ENCODE assay signal across 10 mouse cellular contexts in genomic region chr12:82189715-82190581, GRCm38 (mm10). TPM values are rescaled to one million over a fixed set of nuclear protein-coding genes. Genes with fewer than 3 reads are reported as not detected.
DNase-seq lines count a peak whose midpoint lies in the region; ATAC-seq and TF ChIP-seq lines count a peak whose summit lies in the region.
"Had no signal": no experiment of that assay in that cellular context is flagged by ENCODE, and none has a peak within 500 bp of the region (broad histone marks: within the 10 kb centered on the region; RNA-seq: fewer than 3 reads in every experiment).

No protein-coding gene starts in this region.

- no peaks in the 10 kb centered on the region for H3K36me3 ChIP-seq in embryonic facial prominence, embryonic 14.5 days (ENCODE audit: control insufficient read depth, insufficient read depth, low read length)
- no peaks in the 10 kb centered on the region for H3K36me3 ChIP-seq in lung, postnatal 0 days (ENCODE audit: insufficient read depth, low read length)
- no peaks in the 10 kb centered on the region for H3K36me3 ChIP-seq in forebrain, postnatal 0 days (ENCODE audit: insufficient read depth)
- H3K36me3 ChIP-seq in forebrain, embryonic 13.5 days (ENCODE audit: poor library complexity, severe bottlenecking): no peaks in the 10 kb centered on the region
- H3K36me3 ChIP-seq: hindbrain, embryonic 12.5 days had no signal

- H3K9ac ChIP-seq in embryonic facial prominence, embryonic 14.5 days (ENCODE audit: low read depth, low read length): no peak overlapping the region
- H3K9ac ChIP-seq in lung, postnatal 0 days (replicated peaks; ENCODE audit: low read depth): no peak overlapping the region
- H3K9ac ChIP-seq in forebrain, postnatal 0 days: no peak overlapping the region
- no peak overlapping the region for H3K9ac ChIP-seq in forebrain, embryonic 13.5 days
- H3K9ac ChIP-seq: hindbrain, embryonic 12.5 days had no signal

- peak; percentile 19; the same call in 1 of the 2 replicates for ATAC-seq in embryonic facial prominence, embryonic 14.5 days (ENCODE audit: low read depth)
- ATAC-seq in lung, postnatal 0 days: no peak
- ATAC-seq in forebrain, postnatal 0 days: no peak
- ATAC-seq in forebrain, embryonic 13.5 days: no peak

- 66% methylated on average over 16 of the region's 16 CpGs for WGBS in embryonic facial prominence, embryonic 14.5 days
- WGBS in lung, postnatal 0 days: 53% methylated on average over 16 of the region's 16 CpGs
- WGBS in forebrain, postnatal 0 days: 89% methylated on average over 16 of the region's 16 CpGs
- WGBS in forebrain, embryonic 13.5 days: 90% methylated on average over 16 of the region's 16 CpGs

- no peak for TF ChIP-seq EP300 in lung, postnatal 0 days (IDR thresholded peaks at IDR 0.05)

- DNase-seq in lung, adult 18-20 months: peak; percentile 28 to 34
- DNase-seq in lung, postnatal 10 days: no peak
- DNase-seq in embryonic facial prominence, embryonic 14.5 days (ENCODE audit: low spot score): no peak
- DNase-seq in lung, postnatal 0 days (ENCODE audit: low spot score): no peak
- DNase-seq in thymus, postnatal 0 days (ENCODE audit: low spot score): peak; percentile 46
- no peak for DNase-seq in forebrain, postnatal 0 days
- no peak for DNase-seq in left cerebral cortex, postnatal 4 days
- DNase-seq: cerebellum, postnatal 36 days had no signal

- no peak overlapping the region for H3K4me2 ChIP-seq in embryonic facial prominence, embryonic 14.5 days (ENCODE audit: low read depth, low read length)
- H3K4me2 ChIP-seq in lung, postnatal 0 days (replicated peaks; ENCODE audit: low read depth, low read length): peak overlapping the region; percentile 29
- no peak overlapping the region for H3K4me2 ChIP-seq in forebrain, postnatal 0 days (ENCODE audit: low read depth)
- H3K4me2 ChIP-seq in forebrain, embryonic 13.5 days: no peak overlapping the region
- H3K4me2 ChIP-seq: hindbrain, embryonic 12.5 days had no signal

- H3K27me3 ChIP-seq in embryonic facial prominence, embryonic 14.5 days (replicated peaks; ENCODE audit: control insufficient read depth, insufficient read depth, low read length): no peaks in the 10 kb centered on the region
- H3K27me3 ChIP-seq in lung, postnatal 0 days (replicated peaks; ENCODE audit: insufficient read depth, low read length): no peaks in the 10 kb centered on the region
- H3K27me3 ChIP-seq in forebrain, postnatal 0 days (ENCODE audit: insufficient read depth, low read length): no peaks in the 10 kb centered on the region
- H3K27me3 ChIP-seq in forebrain, embryonic 13.5 days: no peaks in the 10 kb centered on the region
- H3K27me3 ChIP-seq: hindbrain, embryonic 12.5 days had no signal

- no peak overlapping the region for H3K4me3 ChIP-seq in embryonic facial prominence, embryonic 14.5 days (ENCODE audit: low read depth, low read length)
- H3K4me3 ChIP-seq in lung, postnatal 0 days (ENCODE audit: low read depth, low read length): no peak overlapping the region
- no peak overlapping the region for H3K4me3 ChIP-seq in forebrain, postnatal 0 days (ENCODE audit: low read depth, low read length)
- H3K4me3 ChIP-seq in forebrain, embryonic 13.5 days: no peak overlapping the region
- H3K4me3 ChIP-seq: hindbrain, embryonic 12.5 days had no signal

- no peak for TF ChIP-seq CTCF in lung, postnatal 0 days (IDR thresholded peaks at IDR 0.05)
- no peak for TF ChIP-seq CTCF in forebrain, postnatal 0 days (IDR thresholded peaks at IDR 0.05; ENCODE audit: low read depth)

- no peaks in the 10 kb centered on the region for H3K9me3 ChIP-seq in embryonic facial prominence, embryonic 14.5 days (ENCODE audit: control insufficient read depth, low read length)
- H3K9me3 ChIP-seq in lung, postnatal 0 days (ENCODE audit: low read length): no peaks in the 10 kb centered on the region
- H3K9me3 ChIP-seq in forebrain, postnatal 0 days (ENCODE audit: low read length): no peaks in the 10 kb centered on the region
- H3K9me3 ChIP-seq in forebrain, embryonic 13.5 days (replicated peaks): no peaks in the 10 kb centered on the region
- H3K9me3 ChIP-seq: hindbrain, embryonic 12.5 days had no signal

- 0 out of 2 replicates have a peak overlapping the region, but pooled peaks have one; percentile 65 for H3K27ac ChIP-seq in embryonic facial prominence, embryonic 14.5 days (replicated peaks; ENCODE audit: low read depth, low read length)
- peak overlapping the region; percentile 58; the same call in 1 of the 2 replicates for H3K27ac ChIP-seq in lung, postnatal 0 days (ENCODE audit: low read length)
- no peak overlapping the region for H3K27ac ChIP-seq in forebrain, postnatal 0 days (ENCODE audit: low read depth, low read length)
- H3K27ac ChIP-seq in forebrain, embryonic 13.5 days: no peak overlapping the region

- intact Hi-C loops in left cerebral cortex, postnatal 4 days (cut with DNase I): no loop called here

- H3K4me1 ChIP-seq in embryonic facial prominence, embryonic 14.5 days (ENCODE audit: control insufficient read depth, insufficient read depth, low read length): peaks cover 39% of the 10 kb centered on the region
- peaks cover 29% of the 10 kb centered on the region; the same call in 1 of the 2 replicates for H3K4me1 ChIP-seq in lung, postnatal 0 days (ENCODE audit: insufficient read depth, low read depth, low read length)
- no peaks in the 10 kb centered on the region for H3K4me1 ChIP-seq in forebrain, postnatal 0 days (ENCODE audit: insufficient read depth)
- peaks cover 16% of the 10 kb centered on the region for H3K4me1 ChIP-seq in forebrain, embryonic 13.5 days

RNA-seq across cellular contexts. Expression of gene Sipa1l1, which starts 20.8 kb away (rescaled TPM):
- 23.8 and 24.2 TPM in 2 replicates for polyA plus RNA-seq in embryonic facial prominence, embryonic 14.5 days (2014; fragmentation: Nextera tagmentation; extraction: Ambion mirVana)
- 10.2 and 11.7 TPM in 2 replicates for polyA plus RNA-seq in lung, postnatal 0 days (2015; fragmentation: Nextera tagmentation; extraction: Ambion mirVana)
- 17.1 and 18.6 TPM in 2 replicates for polyA plus RNA-seq in thymus, postnatal 0 days (2015; fragmentation: Nextera tagmentation; extraction: Ambion mirVana)
- 38.1 and 43.1 TPM in 2 replicates for total RNA-seq in forebrain, postnatal 0 days (2014; rRNA removed)
- polyA plus RNA-seq in forebrain, postnatal 0 days (2015; fragmentation: Nextera tagmentation; extraction: Ambion mirVana): 7.8 and 13.4 TPM in 2 replicates
- total RNA-seq in left cerebral cortex, postnatal 4 days (2021): 10 to 100 TPM; 76.5 to 80.0 TPM
- 19.3 and 23.6 TPM in 2 replicates for polyA plus RNA-seq in forebrain, embryonic 13.5 days (2015; fragmentation: Nextera tagmentation; extraction: Ambion mirVana)

Comparison
In these comparisons a context has a peak if more than half of its experiments do, and no peak if none do; other contexts are left out.
1. DNase-seq: peak in lung, adult 18-20 months (2 of 2) and thymus, postnatal 0 days (single experiment); none in lung, postnatal 10 days (single experiment), embryonic facial prominence, embryonic 14.5 days (single experiment), lung, postnatal 0 days (single experiment), forebrain, postnatal 0 days (single experiment) and left cerebral cortex, postnatal 4 days (single experiment).
2. H3K27ac ChIP-seq: peak in embryonic facial prominence, embryonic 14.5 days (single experiment) and lung, postnatal 0 days (single experiment); none in forebrain, postnatal 0 days (single experiment) and forebrain, embryonic 13.5 days (single experiment).